18 mouse cellular contexts compared by ENCODE assay signal in the genomic region with DNA sequence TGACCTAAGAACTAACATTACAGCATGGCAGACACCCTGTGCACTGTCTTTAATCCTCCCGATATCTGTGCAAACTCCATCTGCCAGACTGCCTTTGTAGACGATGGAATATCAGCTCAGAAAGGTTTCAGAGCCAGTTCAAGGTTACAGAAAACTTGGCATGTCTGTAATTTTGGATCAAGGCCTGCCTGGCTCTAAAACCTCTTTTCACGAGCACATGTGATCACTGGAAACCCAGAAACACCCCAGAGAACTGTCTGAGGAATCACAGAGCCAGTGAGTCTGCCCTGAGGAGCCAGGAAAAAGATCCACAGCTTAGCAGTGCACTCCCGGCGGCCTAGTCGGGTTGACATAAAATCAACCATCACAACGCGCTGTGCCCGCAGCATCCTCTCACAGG.
DNase-seq lines count a peak whose midpoint lies in the region; ATAC-seq lines count a peak whose summit lies in the region.
"Had no signal": no experiment of that assay in that cellular context is flagged by ENCODE, and none has a peak within 500 bp of the region (broad histone marks: within the 10 kb centered on the region; RNA-seq: fewer than 3 reads in every experiment).

No protein-coding gene starts in this region.

- H3K9ac ChIP-seq in heart, embryonic 11.5 days (ENCODE audit: low read depth, low read length): no peak overlapping the region
- H3K9ac ChIP-seq in hindbrain, embryonic 14.5 days: no peak overlapping the region
- H3K9ac ChIP-seq in intestine, embryonic 16.5 days (ENCODE audit: low read depth, low read length): no peak overlapping the region
- H3K9ac ChIP-seq: forebrain, embryonic 12.5 days; neural tube, embryonic 15.5 days had no signal

- DNase-seq in heart, adult 11 months: peak; percentile 89
- peak; percentile 5 to 41 for DNase-seq in urinary bladder, postnatal 36 days (ENCODE audit: low spot score in 2 of 2)
- DNase-seq in urinary bladder, adult 2 months (ENCODE audit: low spot score): no peak
- peak; percentile 32 to 38 for DNase-seq in heart, postnatal 10 days
- no peak for DNase-seq in hindbrain, embryonic 14.5 days (ENCODE audit: low spot score)
- DNase-seq: cerebellum, adult 11 months; liver; right cerebral cortex, postnatal 4 days; thymus, adult 18-20 months had no signal

- no peaks in the 10 kb centered on the region for H3K36me3 ChIP-seq in heart, embryonic 11.5 days (ENCODE audit: control insufficient read depth, insufficient read depth, low read length)
- no peaks in the 10 kb centered on the region for H3K36me3 ChIP-seq in hindbrain, embryonic 14.5 days (replicated peaks; ENCODE audit: control insufficient read depth, insufficient read depth)
- no peaks in the 10 kb centered on the region for H3K36me3 ChIP-seq in intestine, embryonic 16.5 days (ENCODE audit: control insufficient read depth, insufficient read depth, low read length)
- H3K36me3 ChIP-seq: forebrain, embryonic 12.5 days; neural tube, embryonic 15.5 days had no signal

- ATAC-seq in heart, embryonic 11.5 days (replicated peaks; ENCODE audit: insufficient number of reproducible peaks, low FRiP score, low TSS enrichment): no peak
- ATAC-seq in inflammation-experienced regulatory T-cells, adult 6 months: no peak
- ATAC-seq in hindbrain, embryonic 14.5 days (ENCODE audit: low FRiP score): no peak
- ATAC-seq in intestine, embryonic 16.5 days: no peak
- ATAC-seq: activated CD4-positive, CD25-positive, alpha-beta regulatory T cell, adult 4 months; hindbrain, postnatal 0 days had no signal

- H3K27me3 ChIP-seq in heart, embryonic 11.5 days (ENCODE audit: control insufficient read depth, insufficient read depth, low read length): no peaks in the 10 kb centered on the region
- no peaks in the 10 kb centered on the region for H3K27me3 ChIP-seq in hindbrain, embryonic 14.5 days (ENCODE audit: control insufficient read depth, insufficient read depth, low read length)
- no peaks in the 10 kb centered on the region for H3K27me3 ChIP-seq in intestine, embryonic 16.5 days (replicated peaks; ENCODE audit: control insufficient read depth, insufficient read depth, low read length)
- H3K27me3 ChIP-seq: forebrain, embryonic 12.5 days; neural tube, embryonic 15.5 days had no signal

- no peaks in the 10 kb centered on the region for H3K9me3 ChIP-seq in heart, embryonic 11.5 days (replicated peaks; ENCODE audit: control insufficient read depth, low read length)
- no peaks in the 10 kb centered on the region for H3K9me3 ChIP-seq in hindbrain, embryonic 14.5 days (ENCODE audit: control insufficient read depth, low read length)
- no peaks in the 10 kb centered on the region for H3K9me3 ChIP-seq in intestine, embryonic 16.5 days (ENCODE audit: control insufficient read depth, low read length)
- H3K9me3 ChIP-seq: forebrain, embryonic 12.5 days; neural tube, embryonic 15.5 days had no signal

- no peak overlapping the region for H3K27ac ChIP-seq in heart, embryonic 11.5 days (ENCODE audit: low read depth, low read length)
- no peak overlapping the region for H3K27ac ChIP-seq in hindbrain, embryonic 14.5 days
- H3K27ac ChIP-seq in intestine, embryonic 16.5 days (ENCODE audit: low read length): no peak overlapping the region
- H3K27ac ChIP-seq: forebrain, embryonic 12.5 days; heart, adult 2 months; hindbrain, postnatal 0 days; macrophage; neural tube, embryonic 15.5 days had no signal

- no peaks in the 10 kb centered on the region for H3K4me1 ChIP-seq in heart, embryonic 11.5 days (ENCODE audit: control insufficient read depth, insufficient read depth, low read length)
- no peaks in the 10 kb centered on the region for H3K4me1 ChIP-seq in hindbrain, embryonic 14.5 days (replicated peaks; ENCODE audit: control insufficient read depth, insufficient read depth, low read length)
- H3K4me1 ChIP-seq in intestine, embryonic 16.5 days (ENCODE audit: control insufficient read depth, insufficient read depth, low read length): no peaks in the 10 kb centered on the region
- H3K4me1 ChIP-seq: forebrain, embryonic 12.5 days; neural tube, embryonic 15.5 days had no signal

- intact Hi-C loops in heart, postnatal 10 days (cut with DNase I): no loop called here

- 84% methylated on average over 9 of the region's 9 CpGs for WGBS in heart, embryonic 11.5 days (ENCODE audit: insufficient replicate concordance)
- WGBS in hindbrain, embryonic 14.5 days: 91% methylated on average over 9 of the region's 9 CpGs
- 69% methylated on average over 9 of the region's 9 CpGs for WGBS in intestine, embryonic 16.5 days

- no peak overlapping the region for H3K4me3 ChIP-seq in heart, embryonic 11.5 days (ENCODE audit: low read depth, low read length)
- no peak overlapping the region for H3K4me3 ChIP-seq in hindbrain, embryonic 14.5 days (replicated peaks; ENCODE audit: low read length)
- no peak overlapping the region for H3K4me3 ChIP-seq in intestine, embryonic 16.5 days (ENCODE audit: low read length)
- H3K4me3 ChIP-seq: forebrain, embryonic 12.5 days; heart, adult 2 months; neural tube, embryonic 15.5 days had no signal

- no peak overlapping the region for H3K4me2 ChIP-seq in heart, embryonic 11.5 days
- H3K4me2 ChIP-seq in hindbrain, embryonic 14.5 days (replicated peaks): no peak overlapping the region
- H3K4me2 ChIP-seq in intestine, embryonic 16.5 days (ENCODE audit: low read depth, low read length): no peak overlapping the region
- H3K4me2 ChIP-seq: forebrain, embryonic 12.5 days; neural tube, embryonic 15.5 days had no signal

Comparison
In these comparisons a context has a peak if more than half of its experiments do, and no peak if none do; other contexts are left out.
1. DNase-seq: peak in heart, adult 11 months (single experiment), urinary bladder, postnatal 36 days (2 of 2) and heart, postnatal 10 days (2 of 2); none in urinary bladder, adult 2 months (single experiment) and hindbrain, embryonic 14.5 days (single experiment).